Mouse (Mus musculus): ENCODE results near the gene Gon7.

DNA sequence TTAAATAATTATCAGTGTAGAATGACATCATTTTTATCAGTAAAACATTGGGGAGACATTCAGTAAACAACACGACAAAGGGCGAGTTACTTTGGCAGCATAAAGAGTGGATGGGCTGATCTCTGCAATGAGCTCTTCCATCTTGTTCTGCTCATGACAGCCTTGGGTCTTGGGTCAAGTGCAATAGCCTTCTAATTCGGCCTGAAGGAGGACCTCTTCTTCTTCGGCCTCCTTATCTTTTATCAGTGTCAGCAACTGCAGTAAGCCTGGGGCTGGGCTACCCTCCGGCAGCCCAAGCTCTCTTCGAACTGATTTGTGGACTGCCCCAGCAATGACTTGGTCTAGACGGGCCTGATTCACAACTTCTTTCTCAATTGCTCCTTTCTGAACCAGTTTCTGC, 15.5 kb downstream of the Gon7 start:
- no peak for TF ChIP-seq POLR2A (IDR thresholded peaks at IDR 0.05; ENCODE audit: low read depth, low read length)
- no peak for TF ChIP-seq CTCF (IDR thresholded peaks at IDR 0.05; ENCODE audit: extremely low read depth, insufficient read length, insufficient replicate concordance, low read depth, low read length)
